Mouse (Mus musculus) central nervous system, embryonic 14 days (tissue): ENCODE measurements around the gene Olfr272. TPM values are rescaled to one million over a fixed set of nuclear protein-coding genes. Genes with fewer than 3 reads are reported as not detected.

Experiments
- polyA plus RNA-seq: library from polyadenylated mRNA; depleted of rRNA; stranded (reverse); fragments of >200 nt; gene quantifications from 2 replicates; pipeline ENCODE4 v1.2.3, GENCODE M21; 2012; rRNA removed

Olfr272 gene
- not detected in 2 replicates for polyA plus RNA-seq

DNA sequence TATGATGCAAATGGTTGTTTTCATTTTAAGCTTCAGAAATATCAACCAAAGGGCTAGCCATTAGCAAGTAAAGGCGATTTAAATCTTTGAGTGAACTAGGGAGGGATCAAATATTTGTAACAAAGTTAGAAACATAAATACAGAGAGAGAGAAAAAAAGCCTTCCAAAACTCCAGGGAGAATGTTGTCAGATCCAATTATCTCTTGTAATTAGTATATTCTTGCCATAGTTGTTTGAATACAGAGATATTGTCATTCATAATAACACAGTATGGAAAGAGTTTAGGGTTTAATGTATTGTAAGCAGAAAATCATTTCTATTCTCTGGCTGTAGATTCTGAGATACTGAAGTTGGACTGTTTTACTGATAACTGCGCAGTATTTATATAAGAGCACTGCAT lies at the start of gene Olfr272:
Gene Olfr272 (minus strand): TSS at position 101 of the 400 bp plus-strand sequence.

GRCm38 (mm10) chr4:52964247-52964646 lies 45.3 kb upstream of the Olfr272 start, which contains the start of gene Olfr270:
Gene Olfr270 (plus strand): TSS chr4:52964547.

Other genes starting within 250 kb of the Olfr272 start
- gene Olfr275, start 104.6 kb downstream of the Olfr272 start, polyA plus RNA-seq = not detected in 2 replicates
- gene Olfr273, start 59.9 kb downstream of the Olfr272 start, polyA plus RNA-seq = not detected in 2 replicates
- gene Olfr270, start 45.4 kb upstream of the Olfr272 start, polyA plus RNA-seq = not detected in 2 replicates
- gene Nipsnap3a, start 70.1 kb upstream of the Olfr272 start, polyA plus RNA-seq = not detected in 2 replicates
- 55.9 and 56.9 TPM in 2 replicates for gene Nipsnap3b, start 92.7 kb upstream of the Olfr272 start, polyA plus RNA-seq
- gene Abca1, start 240.7 kb upstream of the Olfr272 start, polyA plus RNA-seq = 10.3 and 10.7 TPM in 2 replicates